Mouse (Mus musculus) c-Kit-negative CD71-positive TER-119-positive erythroid progenitor cells, embryonic 14.5 days (primary cell): ENCODE results near the gene Ccdc57.
A peak's percentile ranks its signal among the peaks of the same experiment; 100 is the strongest.

Source experiments
- DNase-seq: peaks from one replicate; pipeline ENCODE4 v3.0.0-alpha.2; 2013; ENCODE audit warnings: low read depth, low spot score

The Ccdc57 gene

GRCm38 (mm10) chr11:120932564-120933398 lies at the start of gene Ccdc57:
Ccdc57 (minus strand) TSS chr11:120932872.
- peak; percentile 84 for DNase-seq

GRCm38 (mm10) chr11:120982459-120982858 lies 49.8 kb upstream of the Ccdc57 start:
- no peak for DNase-seq

- no peak for DNase-seq
Measured at GRCm38 (mm10) chr11:120981661-120982060, 49.0 kb upstream of the Ccdc57 start.

- peak; percentile 78 for DNase-seq
Measured at GRCm38 (mm10) chr11:120980427-120981035, 47.9 kb upstream of the Ccdc57 start.

GRCm38 (mm10) chr11:120979711-120980426 lies 47.2 kb upstream of the Ccdc57 start:
- peak; percentile 42 for DNase-seq

GRCm38 (mm10) chr11:120973318-120973717 lies 40.6 kb upstream of the Ccdc57 start:
- no peak for DNase-seq

- DNase-seq: no peak
Measured at GRCm38 (mm10) chr11:120971237-120971636, 38.6 kb upstream of the Ccdc57 start.

GRCm38 (mm10) chr11:120969742-120970141 lies 37.1 kb upstream of the Ccdc57 start:
- DNase-seq: no peak

- no peak for DNase-seq
Measured at GRCm38 (mm10) chr11:120965587-120965986, 32.9 kb upstream of the Ccdc57 start.

- DNase-seq: no peak
Measured at GRCm38 (mm10) chr11:120964195-120965157, 31.8 kb upstream of the Ccdc57 start.

GRCm38 (mm10) chr11:120962909-120963308 lies 30.2 kb upstream of the Ccdc57 start:
- no peak for DNase-seq

GRCm38 (mm10) chr11:120962050-120962771 lies 29.5 kb upstream of the Ccdc57 start:
- DNase-seq: no peak

GRCm38 (mm10) chr11:120961594-120961993 lies 28.9 kb upstream of the Ccdc57 start:
- DNase-seq: no peak

GRCm38 (mm10) chr11:120960248-120960647 lies 27.6 kb upstream of the Ccdc57 start:
- DNase-seq: no peak

GRCm38 (mm10) chr11:120959564-120959963 lies 26.9 kb upstream of the Ccdc57 start:
- DNase-seq: no peak

- no peak for DNase-seq
Measured at GRCm38 (mm10) chr11:120959066-120959465, 26.4 kb upstream of the Ccdc57 start.

- DNase-seq: no peak
Measured at GRCm38 (mm10) chr11:120957731-120958257, 25.1 kb upstream of the Ccdc57 start.

- DNase-seq: no peak
Measured at GRCm38 (mm10) chr11:120957052-120957451, 24.4 kb upstream of the Ccdc57 start.

- DNase-seq: no peak
Measured at GRCm38 (mm10) chr11:120955701-120956100, 23.0 kb upstream of the Ccdc57 start.

GRCm38 (mm10) chr11:120954936-120955335 lies 22.3 kb upstream of the Ccdc57 start:
- no peak for DNase-seq
